Mouse (Mus musculus) limb, embryonic 10.5 days (tissue): ENCODE measurements at regions not wholly inside any gene's neighbourhood (a gene's known extent, or its start where the extent isn't known, plus 50 kb on each side); places are given as distances from the start of the nearest gene placed in this dataset.
"Not testable (repeated sequence)": the region's sequence is repeated elsewhere in the genome, so short reads cannot be mapped to it uniquely, and the experiment has no call there.

Experiments used
- DNase-seq: peaks from one replicate; pipeline ENCODE4 v3.0.0-alpha.2; 2017; ENCODE audit warnings: low spot score
- H3K27ac ChIP-seq: fragments of 300-500 bp; sonication (generic); 2 replicates; pipeline ENCODE4 v1.5.1; 2016; ENCODE audit warnings: mild to moderate bottlenecking
- H3K27me3 ChIP-seq: fragments of 300-500 bp; sonication (generic); 2 replicates; pipeline ENCODE4 v1.6.1; 2016; ENCODE audit warnings: low read depth, mild to moderate bottlenecking; ENCODE audit not compliant: poor library complexity, severe bottlenecking
- H3K36me3 ChIP-seq: fragments of 300-500 bp; sonication (generic); 2 replicates; pipeline ENCODE4 v1.6.1; 2016; ENCODE audit warnings: mild to moderate bottlenecking, moderate library complexity
- H3K4me1 ChIP-seq: fragments of 300-500 bp; sonication (generic); 2 replicates; pipeline ENCODE4 v1.6.1; 2016
- H3K4me3 ChIP-seq: fragments of 300-500 bp; sonication (generic); 2 replicates; pipeline ENCODE4 v1.5.1; 2016; ENCODE audit warnings: mild to moderate bottlenecking, moderate library complexity
- H3K9me3 ChIP-seq: fragments of 300-500 bp; sonication (generic); replicated peaks from 2 replicates; pipeline ENCODE4 v1.6.1; 2016; ENCODE audit warnings: mild to moderate bottlenecking
- WGBS: fragments of 180-500 bp; shearing (Covaris S2); methylation state at CpG from one replicate; pipeline ENCODE4 v1.1.7; 2016; 5-methylcytosine and 5-hydroxymethylcytosine counted together

- WGBS, result 87% methylated on average over 3 of the region's 3 CpGs
- Histone ChIP-seq H3K36me3 (peaks cover 64% of the 10 kb centered on the region), H3K4me3 (0 out of 2 replicates have a peak overlapping the region, but pooled peaks have one; percentile 28)
- not testable (repeated sequence) for H3K27ac ChIP-seq, H3K27me3 ChIP-seq, H3K9me3 ChIP-seq, DNase-seq, H3K4me1 ChIP-seq
These were observed 169.3 kb upstream of the Olfr1324 start for GRCm38 (mm10) chrX:50597626-50598025.

GRCm38 (mm10) chrX:50597105-50597504 lies 168.8 kb upstream of the Olfr1324 start:
- Histone ChIP-seq H3K4me3 (0 out of 2 replicates have a peak overlapping the region, but pooled peaks have one; percentile 28), H3K36me3 (peaks cover 65% of the 10 kb centered on the region), H3K27me3 (no peaks in the 10 kb centered on the region), H3K9me3 (no peaks in the 10 kb centered on the region), H3K4me1 (no peaks in the 10 kb centered on the region), H3K27ac (peak overlapping the region; percentile 79; the same call in 1 of the 2 replicates)
- peak; percentile 58 for DNase-seq
- 68% methylated on average over 6 of the region's 6 CpGs for WGBS

- not testable (repeated sequence) for DNase-seq, H3K4me1 ChIP-seq, H3K9me3 ChIP-seq, H3K27ac ChIP-seq, H3K4me3 ChIP-seq, H3K27me3 ChIP-seq
- peaks cover 69% of the 10 kb centered on the region for H3K36me3 ChIP-seq
- 92% methylated on average over 4 of the region's 4 CpGs for WGBS
These were observed 166.7 kb upstream of the Olfr1324 start for GRCm38 (mm10) chrX:50594976-50595375.

- H3K4me1 ChIP-seq, result no peaks in the 10 kb centered on the region
- H3K27me3 ChIP-seq, result no peaks in the 10 kb centered on the region
- 84% methylated on average over 4 of the region's 4 CpGs for WGBS
- 0 out of 2 replicates have a peak overlapping the region, but pooled peaks have one; percentile 2 for H3K27ac ChIP-seq
- no peak overlapping the region for H3K4me3 ChIP-seq
- peaks cover 49% of the 10 kb centered on the region for H3K36me3 ChIP-seq
- DNase-seq, result no peak
- no peaks in the 10 kb centered on the region for H3K9me3 ChIP-seq
These were observed 163.2 kb upstream of the Olfr1324 start for GRCm38 (mm10) chrX:50591477-50591876.

GRCm38 (mm10) chrX:50590673-50591341 lies 162.5 kb upstream of the Olfr1324 start:
- Histone ChIP-seq H3K4me3 (peak overlapping the region; percentile 38), H3K36me3 (peaks cover 47% of the 10 kb centered on the region), H3K4me1 (no peaks in the 10 kb centered on the region), H3K9me3 (no peaks in the 10 kb centered on the region), H3K27me3 (no peaks in the 10 kb centered on the region), H3K27ac (peak overlapping the region; percentile 56; the same call in 1 of the 2 replicates)
- DNase-seq, result peak; percentile 43
- WGBS, result 83% methylated on average over 8 of the region's 8 CpGs

- H3K4me3 ChIP-seq, result no peak overlapping the region
- no peaks in the 10 kb centered on the region for H3K9me3 ChIP-seq
- DNase-seq, result no peak
- no peaks in the 10 kb centered on the region for H3K27me3 ChIP-seq
- no peaks in the 10 kb centered on the region for H3K4me1 ChIP-seq
- WGBS, result 93% methylated on average over 6 of the region's 6 CpGs
- H3K36me3 ChIP-seq, result peaks cover 50% of the 10 kb centered on the region
- no peak overlapping the region for H3K27ac ChIP-seq
These were observed 160.6 kb upstream of the Olfr1324 start for GRCm38 (mm10) chrX:50588892-50589291.

- H3K27me3 ChIP-seq, result no peaks in the 10 kb centered on the region
- H3K36me3 ChIP-seq, result peaks cover 41% of the 10 kb centered on the region
- H3K27ac ChIP-seq, result 0 out of 2 replicates have a peak overlapping the region, but pooled peaks have one; percentile 62
- H3K4me3 ChIP-seq, result peak overlapping the region; percentile 17; the same call in 1 of the 2 replicates
- no peaks in the 10 kb centered on the region for H3K9me3 ChIP-seq
- WGBS, result 86% methylated on average over 12 of the region's 12 CpGs
- no peak for DNase-seq
- no peaks in the 10 kb centered on the region for H3K4me1 ChIP-seq
These were observed 155.7 kb upstream of the Olfr1324 start for GRCm38 (mm10) chrX:50583741-50584580.

- Histone ChIP-seq H3K27ac (peak overlapping the region; percentile 72), H3K4me3 (peak overlapping the region; percentile 22), H3K4me1 (no peaks in the 10 kb centered on the region), H3K36me3 (peaks cover 47% of the 10 kb centered on the region), H3K27me3 (no peaks in the 10 kb centered on the region), H3K9me3 (no peaks in the 10 kb centered on the region)
- peak; percentile 48 for DNase-seq
- WGBS, result 74% methylated on average over 7 of the region's 7 CpGs
These were observed 151.9 kb upstream of the Olfr1324 start for GRCm38 (mm10) chrX:50580200-50580599.

GRCm38 (mm10) chrX:50576824-50577223 lies 148.5 kb upstream of the Olfr1324 start:
- Histone ChIP-seq H3K4me1 (no peaks in the 10 kb centered on the region), H3K36me3 (peaks cover 35% of the 10 kb centered on the region), H3K9me3 (no peaks in the 10 kb centered on the region), H3K4me3 (peak overlapping the region; percentile 30; the same call in 1 of the 2 replicates), H3K27me3 (no peaks in the 10 kb centered on the region), H3K27ac (peak overlapping the region; percentile 53; the same call in 1 of the 2 replicates)
- DNase-seq, result peak; percentile 56
- whole genome bisulfite sequencing, result 67% methylated on average over 7 of the region's 7 CpGs

GRCm38 (mm10) chrX:50572191-50573095 lies 144.1 kb upstream of the Olfr1324 start:
- DNase-seq, result peak; percentile 54
- peaks cover 43% of the 10 kb centered on the region for H3K36me3 ChIP-seq
- H3K9me3 ChIP-seq, H3K27me3 ChIP-seq, H3K27ac ChIP-seq, H3K4me1 ChIP-seq: not testable (repeated sequence)
- WGBS, result 84% methylated on average over 14 of the region's 14 CpGs
- H3K4me3 ChIP-seq, result peak overlapping the region; percentile 24; the same call in 1 of the 2 replicates

- DNase-seq, result peak; percentile 38
- Histone ChIP-seq H3K27me3 (no peaks in the 10 kb centered on the region), H3K9me3 (no peaks in the 10 kb centered on the region), H3K4me3 (no peak overlapping the region), H3K27ac (no peak overlapping the region), H3K4me1 (no peaks in the 10 kb centered on the region), H3K36me3 (peaks cover 63% of the 10 kb centered on the region)
- 77% methylated on average over 6 of the region's 6 CpGs for WGBS
These were observed 140.8 kb upstream of the Olfr1324 start for GRCm38 (mm10) chrX:50569087-50569486.

GRCm38 (mm10) chrX:50566345-50566744 lies 138.0 kb upstream of the Olfr1324 start:
- H3K27ac ChIP-seq, result no peak overlapping the region; the same call in 1 of the 2 replicates
- H3K9me3 ChIP-seq, result no peaks in the 10 kb centered on the region
- no peak overlapping the region for H3K4me3 ChIP-seq
- WGBS, result 71% methylated on average over 5 of the region's 5 CpGs
- H3K4me1 ChIP-seq, result no peaks in the 10 kb centered on the region
- peaks cover 69% of the 10 kb centered on the region for H3K36me3 ChIP-seq
- no peaks in the 10 kb centered on the region for H3K27me3 ChIP-seq
- DNase-seq, result peak; percentile 68
